Mouse (Mus musculus) midbrain, embryonic 10.5 days (tissue): ENCODE measurements at regions not wholly inside any gene's neighbourhood (a gene's known extent, or its start where the extent isn't known, plus 50 kb on each side); places are given as distances from the start of the nearest gene placed in this dataset.

Experiments
- DNase-seq: peaks from one replicate; pipeline ENCODE4 v3.0.0-alpha.2; 2017; ENCODE audit warnings: low spot score
- H3K27ac ChIP-seq: fragments of 300-500 bp; sonication (generic); replicated peaks from 2 replicates; pipeline ENCODE4 v1.5.1; 2016; ENCODE audit warnings: mild to moderate bottlenecking
- H3K27me3 ChIP-seq: fragments of 300-500 bp; sonication (generic); 2 replicates; pipeline ENCODE4 v1.6.1; 2016; ENCODE audit warnings: low read depth, mild to moderate bottlenecking; ENCODE audit not compliant: poor library complexity, severe bottlenecking
- H3K36me3 ChIP-seq: fragments of 300-500 bp; sonication (generic); 2 replicates; pipeline ENCODE4 v1.6.1; 2016; ENCODE audit warnings: mild to moderate bottlenecking, moderate library complexity
- H3K4me1 ChIP-seq: fragments of 300-500 bp; sonication (generic); 2 replicates; pipeline ENCODE4 v1.6.1; 2016
- H3K4me3 ChIP-seq: fragments of 300-500 bp; sonication (generic); 2 replicates; pipeline ENCODE4 v1.5.1; 2016; ENCODE audit warnings: mild to moderate bottlenecking, moderate library complexity
- H3K9me3 ChIP-seq: fragments of 300-500 bp; sonication (generic); replicated peaks from 2 replicates; pipeline ENCODE4 v1.6.1; 2016; ENCODE audit warnings: mild to moderate bottlenecking
- WGBS: fragments of 180-500 bp; shearing (Covaris S2); methylation state at CpG from one replicate; pipeline ENCODE4 v1.1.7; 2016; 5-methylcytosine and 5-hydroxymethylcytosine counted together

DNA sequence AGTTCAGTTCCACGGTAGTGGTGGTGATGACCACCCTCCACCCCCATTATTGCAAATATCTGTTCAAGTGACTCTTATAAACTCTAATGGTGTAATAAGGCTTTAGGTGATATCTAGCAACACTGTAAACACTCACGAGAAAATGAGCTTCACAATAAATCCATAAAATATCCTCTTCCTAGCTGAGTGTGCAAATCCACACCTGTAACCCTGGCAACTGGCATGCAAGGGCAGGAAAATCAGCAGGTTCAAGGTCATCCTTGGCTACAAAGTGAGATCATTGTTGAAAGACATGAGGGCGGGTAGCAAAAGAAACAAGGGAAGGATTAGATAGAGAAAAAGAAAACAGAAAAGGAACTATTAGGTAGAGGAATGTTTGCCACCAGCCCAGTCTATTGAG lies 86.8 kb downstream of the Sox4 start:
- 91% methylated on average over 3 of the region's 3 CpGs for WGBS
- H3K9me3 ChIP-seq = peaks cover 27% of the 10 kb centered on the region
- H3K4me3 ChIP-seq = no peak overlapping the region
- H3K27me3 ChIP-seq = no peaks in the 10 kb centered on the region
- H3K4me1 ChIP-seq = peaks cover 16% of the 10 kb centered on the region
- peaks cover 97% of the 10 kb centered on the region for H3K36me3 ChIP-seq
- DNase-seq = no peak
- no peak overlapping the region for H3K27ac ChIP-seq

GRCm38 (mm10) chr13:28860601-28861000 lies 92.9 kb downstream of the Sox4 start:
- Histone ChIP-seq H3K36me3 (peaks cover 71% of the 10 kb centered on the region), H3K4me1 (peaks cover 8% of the 10 kb centered on the region; the same call in 1 of the 2 replicates), H3K27ac (no peak overlapping the region), H3K27me3 (no peaks in the 10 kb centered on the region), H3K4me3 (no peak overlapping the region), H3K9me3 (peaks cover 27% of the 10 kb centered on the region)
- no peak for DNase-seq
- WGBS = 89% methylated on average over 2 of the region's 2 CpGs

DNA sequence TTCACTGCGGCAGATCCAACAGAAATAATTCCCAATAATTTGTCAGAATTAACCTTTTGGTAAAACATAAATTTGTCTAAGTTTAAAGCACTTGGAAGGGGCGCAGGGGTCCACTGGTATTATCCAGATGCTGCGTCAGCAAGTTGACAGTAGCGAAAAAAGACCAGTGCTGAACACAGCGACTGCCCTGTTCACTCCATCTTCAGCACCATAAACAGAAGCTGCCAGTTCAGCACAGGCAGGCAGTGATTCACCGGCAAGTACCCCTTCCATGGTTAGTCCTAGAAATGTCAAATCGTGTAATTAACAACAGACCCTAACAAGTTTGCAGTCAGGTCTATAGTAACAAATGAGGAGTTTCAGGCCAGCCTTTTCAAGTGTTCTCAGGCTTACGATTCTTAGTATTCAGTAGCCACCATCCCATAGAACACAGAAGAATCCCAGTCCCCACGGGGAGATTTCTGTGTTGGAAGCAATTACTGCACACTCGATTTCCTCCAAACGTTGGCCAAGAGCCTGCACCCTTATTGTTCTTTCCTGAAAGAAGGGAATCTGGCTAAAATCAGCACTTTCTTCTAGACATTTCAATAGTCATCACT lies 93.6 kb downstream of the Sox4 start:
- Histone ChIP-seq H3K27me3 (no peaks in the 10 kb centered on the region), H3K4me1 (peaks cover 8% of the 10 kb centered on the region; the same call in 1 of the 2 replicates), H3K27ac (no peak overlapping the region), H3K9me3 (peaks cover 23% of the 10 kb centered on the region), H3K36me3 (peaks cover 66% of the 10 kb centered on the region), H3K4me3 (no peak overlapping the region)
- 71% methylated on average over 11 of the region's 11 CpGs for whole genome bisulfite sequencing
- no peak for DNase-seq

- WGBS = 92% methylated on average over 6 of the region's 6 CpGs
- Histone ChIP-seq H3K9me3 (peaks cover 9% of the 10 kb centered on the region), H3K4me3 (no peak overlapping the region), H3K36me3 (peaks cover 65% of the 10 kb centered on the region), H3K27ac (no peak overlapping the region), H3K4me1 (peaks cover 8% of the 10 kb centered on the region; the same call in 1 of the 2 replicates), H3K27me3 (no peaks in the 10 kb centered on the region)
- no peak for DNase-seq
These were observed 95.5 kb downstream of the Sox4 start for GRCm38 (mm10) chr13:28858001-28858400.

DNA sequence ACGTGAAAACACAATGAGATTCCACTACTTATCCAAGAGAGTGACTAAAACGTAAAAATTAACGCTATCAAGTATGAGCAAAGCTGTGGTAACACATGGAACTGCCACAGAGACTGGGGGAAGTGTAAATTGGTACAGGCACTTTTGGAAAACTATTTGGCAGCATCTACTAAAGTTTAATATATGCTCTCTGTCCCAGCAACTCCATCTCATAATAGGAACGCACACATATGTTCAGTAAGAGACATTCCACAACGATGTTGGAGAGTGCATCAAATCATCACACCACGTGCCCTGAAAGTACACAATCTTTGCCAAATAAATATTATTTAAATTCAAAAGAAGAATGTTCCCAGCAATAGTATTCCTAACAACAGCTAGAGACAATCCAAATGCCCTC lies 96.3 kb downstream of the Sox4 start:
- Histone ChIP-seq H3K27me3 (no peaks in the 10 kb centered on the region), H3K27ac (no peak overlapping the region), H3K9me3 (peaks cover 6% of the 10 kb centered on the region; the same call in 1 of the 2 replicates), H3K4me3 (no peak overlapping the region), H3K36me3 (peaks cover 66% of the 10 kb centered on the region), H3K4me1 (peaks cover 8% of the 10 kb centered on the region; the same call in 1 of the 2 replicates)
- 95% methylated on average over 6 of the region's 6 CpGs for WGBS
- DNase-seq = no peak

DNA sequence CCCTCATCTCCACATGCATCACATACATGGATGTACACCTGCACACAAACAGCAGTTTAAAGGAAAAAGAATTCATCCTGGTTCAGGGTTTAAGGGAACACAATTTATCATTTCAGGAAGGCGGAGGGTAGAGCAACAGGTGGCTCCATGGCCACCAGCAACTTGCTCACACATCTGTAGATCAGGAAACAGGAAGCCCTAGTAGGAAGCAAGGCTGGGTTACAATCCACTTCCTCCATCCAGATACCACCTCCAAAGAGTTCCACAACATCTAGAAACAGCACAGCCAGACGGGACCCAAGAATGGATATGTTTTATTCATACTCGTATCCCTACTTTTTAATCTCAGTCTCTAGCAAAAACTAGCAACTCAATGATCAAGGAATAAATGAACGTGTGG lies 97.0 kb downstream of the Sox4 start:
- H3K27me3 ChIP-seq = no peaks in the 10 kb centered on the region
- H3K27ac ChIP-seq = no peak overlapping the region
- DNase-seq = no peak
- peaks cover 62% of the 10 kb centered on the region for H3K36me3 ChIP-seq
- H3K9me3 ChIP-seq = peaks cover 6% of the 10 kb centered on the region; the same call in 1 of the 2 replicates
- no peak overlapping the region for H3K4me3 ChIP-seq
- WGBS = 93% methylated on average over 4 of the region's 4 CpGs
- H3K4me1 ChIP-seq = peaks cover 8% of the 10 kb centered on the region; the same call in 1 of the 2 replicates

GRCm38 (mm10) chr13:28854247-28854646 lies 99.3 kb downstream of the Sox4 start:
- Histone ChIP-seq H3K36me3 (peaks cover 53% of the 10 kb centered on the region), H3K4me1 (peaks cover under 1% of the 10 kb centered on the region; the same call in 1 of the 2 replicates), H3K27me3 (no peaks in the 10 kb centered on the region), H3K9me3 (peaks cover 6% of the 10 kb centered on the region; the same call in 1 of the 2 replicates), H3K4me3 (no peak overlapping the region), H3K27ac (no peak overlapping the region)
- WGBS = 93% methylated on average over 9 of the region's 9 CpGs
- no peak for DNase-seq

GRCm38 (mm10) chr13:28848305-28848704 lies 105.2 kb downstream of the Sox4 start:
- no peaks in the 10 kb centered on the region for H3K27me3 ChIP-seq
- WGBS = 91% methylated on average over 5 of the region's 5 CpGs
- DNase-seq = no peak
- H3K36me3 ChIP-seq = peaks cover 20% of the 10 kb centered on the region
- no peak overlapping the region for H3K4me3 ChIP-seq
- no peak overlapping the region for H3K27ac ChIP-seq
- peaks cover 5% of the 10 kb centered on the region; the same call in 1 of the 2 replicates for H3K9me3 ChIP-seq
- peaks cover 43% of the 10 kb centered on the region for H3K4me1 ChIP-seq

DNA sequence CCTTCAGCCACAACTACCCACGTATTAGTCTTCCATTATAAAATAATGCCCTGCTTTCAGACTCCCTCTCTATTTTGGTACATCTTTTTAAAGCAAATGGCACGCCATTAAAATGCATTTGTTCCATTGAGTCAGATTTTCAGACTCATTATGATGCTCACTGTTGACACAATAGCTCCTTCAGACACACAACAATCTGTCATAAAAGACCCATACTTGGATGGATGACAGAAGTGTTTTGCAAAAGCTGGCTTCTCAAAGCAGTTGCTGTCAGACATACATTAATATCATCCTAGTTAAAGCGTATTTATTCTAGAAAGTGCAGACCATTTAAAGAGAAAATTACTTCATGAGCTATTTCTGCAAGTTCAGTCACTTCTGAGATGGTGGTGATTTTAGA lies 106.0 kb downstream of the Sox4 start:
- Histone ChIP-seq H3K4me1 (peaks cover 43% of the 10 kb centered on the region), H3K4me3 (no peak overlapping the region), H3K36me3 (peaks cover 17% of the 10 kb centered on the region), H3K27ac (no peak overlapping the region), H3K27me3 (no peaks in the 10 kb centered on the region), H3K9me3 (no peaks in the 10 kb centered on the region)
- DNase-seq = no peak
- 80% methylated on average over 3 of the region's 3 CpGs for WGBS

DNA sequence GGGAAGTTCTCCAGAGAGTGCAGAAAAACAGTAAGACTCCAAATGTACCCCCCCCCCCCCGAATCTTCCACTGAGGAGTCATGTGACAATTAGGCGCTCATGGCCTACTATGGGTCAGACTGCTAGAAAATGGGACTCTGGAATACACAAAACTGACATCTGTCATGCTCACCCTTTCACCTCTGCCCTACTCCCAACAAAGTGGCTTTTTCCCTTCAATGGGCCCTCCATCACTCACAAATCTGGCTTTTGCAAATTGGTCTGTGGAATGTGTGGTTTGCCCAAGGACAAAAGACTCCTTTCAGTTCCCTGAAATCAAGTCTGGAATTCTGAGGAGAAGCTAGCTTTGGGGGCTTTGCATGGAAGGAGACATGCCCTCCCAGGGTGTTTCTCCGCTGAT lies 109.0 kb downstream of the Sox4 start:
- Histone ChIP-seq H3K36me3 (peaks cover 11% of the 10 kb centered on the region), H3K27ac (peak overlapping the region; percentile 69), H3K27me3 (no peaks in the 10 kb centered on the region), H3K4me1 (peaks cover 48% of the 10 kb centered on the region), H3K9me3 (no peaks in the 10 kb centered on the region), H3K4me3 (no peak overlapping the region)
- peak; percentile 20 for DNase-seq
- WGBS = 54% methylated on average over 3 of the region's 3 CpGs

DNA sequence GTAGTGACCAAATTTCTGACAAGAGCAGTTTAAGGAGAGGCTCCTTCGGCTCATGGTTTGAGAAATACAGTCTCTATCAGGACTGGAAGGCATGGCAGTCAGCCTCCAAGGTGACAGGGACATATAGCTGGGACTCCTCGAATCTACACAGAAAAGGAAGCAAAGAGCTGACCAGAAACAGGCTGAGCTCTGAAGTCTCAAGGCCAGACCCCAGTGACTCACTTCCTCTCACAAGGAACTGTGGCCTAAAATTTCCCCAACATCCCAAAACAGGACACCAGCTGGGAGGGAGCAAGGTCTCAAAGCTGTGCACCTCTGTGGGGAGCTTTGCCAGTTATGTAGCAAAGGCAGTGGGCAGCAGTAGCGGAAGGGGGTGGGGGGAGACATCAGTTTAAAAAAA lies 110.7 kb downstream of the Sox4 start:
- Histone ChIP-seq H3K4me1 (peaks cover 52% of the 10 kb centered on the region), H3K27ac (no peak overlapping the region), H3K9me3 (no peaks in the 10 kb centered on the region), H3K4me3 (no peak overlapping the region), H3K36me3 (peaks cover 13% of the 10 kb centered on the region), H3K27me3 (no peaks in the 10 kb centered on the region)
- no peak for DNase-seq
- WGBS = 85% methylated on average over 3 of the region's 3 CpGs

- H3K9me3 ChIP-seq = no peaks in the 10 kb centered on the region
- no peak for DNase-seq
- no peak overlapping the region for H3K27ac ChIP-seq
- H3K36me3 ChIP-seq = peaks cover 23% of the 10 kb centered on the region
- H3K4me3 ChIP-seq = no peak overlapping the region
- no peaks in the 10 kb centered on the region for H3K27me3 ChIP-seq
- H3K4me1 ChIP-seq = peaks cover 33% of the 10 kb centered on the region
- 86% methylated on average over 5 of the region's 5 CpGs for WGBS
These were observed 113.4 kb downstream of the Sox4 start for GRCm38 (mm10) chr13:28840142-28840541.

DNA sequence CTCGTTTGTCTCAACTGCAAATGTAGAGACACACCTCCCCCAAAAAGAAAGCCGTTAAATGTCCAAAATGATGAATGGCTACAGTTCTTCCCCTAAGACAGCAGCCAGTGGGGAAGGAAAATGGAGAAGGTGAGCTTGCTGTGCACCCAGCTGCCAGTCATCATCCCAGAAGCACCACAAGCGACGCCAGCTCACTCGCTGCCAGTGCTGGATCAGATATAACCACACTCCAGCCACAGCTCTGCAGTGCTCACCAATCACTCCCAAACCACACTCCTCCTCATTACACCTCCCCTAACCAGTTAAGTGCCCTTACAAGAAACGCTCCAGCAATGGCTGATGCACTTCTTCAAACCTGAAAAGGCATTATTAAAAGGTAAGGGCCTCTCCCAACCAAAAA lies 114.4 kb downstream of the Sox4 start:
- no peaks in the 10 kb centered on the region for H3K9me3 ChIP-seq
- no peaks in the 10 kb centered on the region for H3K27me3 ChIP-seq
- no peak for DNase-seq
- peaks cover 25% of the 10 kb centered on the region for H3K4me1 ChIP-seq
- no peak overlapping the region for H3K27ac ChIP-seq
- WGBS = 85% methylated on average over 6 of the region's 6 CpGs
- H3K4me3 ChIP-seq = no peak overlapping the region
- H3K36me3 ChIP-seq = peaks cover 23% of the 10 kb centered on the region
